Mouse (Mus musculus) kidney, postnatal 4 days (tissue): Measurements from ENCODE around the gene Aqr.

Experiments
- DNase-seq, 2 experiments: peaks; one replicate each; pipeline ENCODE4 v3.0.0; 2021; ENCODE audit warnings: mixed read lengths in 2 of 2

The Aqr gene

DNA sequence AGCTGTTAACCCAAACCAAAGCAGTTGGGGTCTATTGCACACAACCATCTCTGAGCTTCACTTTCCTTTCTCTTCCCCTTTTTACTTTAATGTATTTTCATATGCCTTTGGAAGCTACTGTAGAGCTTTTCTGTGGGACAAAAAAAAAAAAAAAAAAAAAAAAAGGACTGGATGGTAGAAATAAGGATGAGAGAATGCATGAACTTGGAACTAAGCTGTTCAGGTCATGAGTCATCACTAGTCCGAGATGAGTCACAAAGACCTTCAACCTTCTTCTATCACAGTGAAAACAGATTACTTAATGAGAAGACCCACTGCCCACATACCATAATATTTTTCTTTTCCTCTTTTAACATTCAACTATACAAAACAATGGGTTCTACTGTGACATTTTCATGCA, 127.2 kb downstream of the Aqr start:
- DNase-seq, result no peak

DNA sequence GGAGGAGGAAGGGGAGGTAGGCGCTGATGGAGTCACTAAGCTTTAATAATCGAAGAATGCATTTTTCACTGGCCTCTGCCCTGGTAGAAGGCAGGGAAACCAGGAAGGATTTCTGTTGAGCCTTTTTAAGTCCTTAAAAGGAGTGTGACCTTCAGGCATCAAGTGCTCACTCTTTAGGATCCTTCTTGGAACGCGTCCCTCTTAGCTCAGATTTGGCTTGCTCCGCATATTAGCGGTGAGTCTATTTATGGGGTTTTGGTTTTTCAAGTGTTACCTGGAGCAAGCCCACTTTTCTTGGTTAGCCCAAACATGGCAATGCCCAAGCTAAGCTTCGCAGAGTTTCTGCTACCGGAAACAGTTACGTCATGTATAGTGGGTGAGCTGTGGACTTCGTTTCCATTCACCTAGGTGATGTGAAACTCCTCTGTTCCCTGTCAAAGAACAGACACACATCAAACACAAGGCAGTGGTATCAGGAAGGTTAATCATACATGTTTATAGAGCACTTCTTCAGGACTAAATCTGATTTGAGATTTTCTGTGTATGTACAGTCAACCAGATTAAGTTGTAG, 128.5 kb downstream of the Aqr start:
- no peak for DNase-seq

DNA sequence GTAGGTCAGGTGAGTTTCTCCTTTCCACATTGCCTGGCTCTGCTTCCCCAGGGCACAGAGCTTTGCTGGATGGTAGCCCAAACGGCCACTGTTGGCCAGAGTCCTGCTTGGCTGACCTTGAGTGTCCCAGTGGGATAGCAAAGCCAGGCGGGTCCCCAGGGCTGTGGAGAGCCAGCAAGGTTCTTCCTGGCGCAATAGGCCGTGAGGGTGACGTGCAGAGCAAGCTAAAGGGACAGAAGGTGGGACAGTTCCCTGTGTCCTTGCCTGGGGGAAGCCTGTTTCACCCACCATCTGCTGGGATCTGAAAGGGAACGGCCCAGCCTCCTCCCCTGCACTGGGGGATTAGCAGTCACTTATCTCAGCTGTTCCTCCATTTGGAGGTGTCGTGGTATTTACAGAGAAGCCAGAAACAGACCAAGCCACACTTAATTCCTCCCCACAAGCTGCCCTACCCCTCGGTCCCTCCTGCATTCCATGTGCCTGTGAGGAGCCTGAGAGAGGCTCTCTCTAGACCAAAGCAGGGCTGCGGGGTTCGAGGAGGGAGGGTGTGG, 129.4 kb downstream of the Aqr start:
- DNase-seq, result peak in 1 of 2 experiments; percentile 4

DNA sequence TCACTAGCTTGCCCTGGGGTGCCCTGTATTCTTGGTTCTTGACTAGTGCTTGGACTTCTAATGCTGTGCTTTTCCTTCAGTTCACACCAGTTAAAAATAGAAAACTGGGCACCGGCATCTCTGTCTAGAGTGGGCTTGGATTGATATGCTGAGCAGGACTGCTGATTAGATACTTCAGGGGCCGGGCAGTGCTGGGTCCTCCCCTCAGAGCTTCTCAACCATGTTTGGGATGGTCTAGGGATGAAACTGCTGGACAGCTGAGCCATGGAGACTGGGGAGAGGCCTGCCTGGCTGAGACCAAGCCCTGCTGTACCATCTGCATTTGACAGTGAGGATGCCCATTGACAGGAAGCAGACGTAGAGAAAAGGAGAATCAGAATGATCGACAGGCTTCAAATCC, 132.7 kb downstream of the Aqr start:
- no peak for DNase-seq

DNA sequence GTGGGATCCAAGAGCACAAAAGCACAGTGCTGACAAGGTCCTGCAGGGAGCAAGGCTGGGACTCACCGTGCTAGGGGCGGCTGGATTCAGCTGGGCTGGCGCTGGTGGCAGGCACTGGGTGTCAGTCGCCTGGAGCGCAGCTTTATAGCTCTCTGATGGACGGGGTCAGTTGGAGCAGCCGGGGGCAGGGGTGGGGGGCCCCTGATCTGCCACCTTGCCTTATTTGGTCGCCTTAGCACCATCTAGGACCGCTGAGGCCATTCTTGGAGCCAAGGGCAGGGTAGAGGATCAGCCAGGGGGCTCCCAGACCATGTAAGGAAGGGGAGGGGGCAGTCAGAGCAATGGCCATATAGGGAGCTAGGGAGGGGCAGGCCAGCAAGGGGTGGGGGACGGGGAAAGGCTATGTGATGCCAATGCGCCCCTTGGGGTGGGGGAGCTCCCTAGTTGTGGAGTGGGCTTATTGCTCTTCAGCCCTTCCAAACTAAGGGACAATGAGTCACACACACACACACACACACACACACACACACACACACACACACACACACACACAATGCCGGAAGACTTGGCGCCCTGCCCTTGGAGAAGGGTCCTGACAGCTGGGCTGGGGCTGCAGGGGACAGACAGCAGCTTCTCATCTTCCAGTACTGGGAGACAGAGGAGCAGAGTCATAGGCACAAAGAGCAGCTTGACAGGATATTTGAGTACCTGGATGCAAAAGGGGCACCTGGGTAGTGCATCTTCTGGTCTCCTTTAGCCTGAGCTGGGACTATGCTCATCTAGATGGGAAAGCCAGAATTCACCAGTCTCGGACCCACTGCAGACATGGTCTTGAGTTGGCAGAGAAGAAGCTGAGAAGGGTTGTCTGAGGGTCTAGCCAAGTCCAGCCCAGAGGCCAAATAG, 133.9 kb downstream of the Aqr start, which contains the start of gene Actc1:
Actc1 (minus strand) TSS at position 853 of the 903 bp plus-strand sequence.
- DNase-seq, result peak; percentile 11 to 13

DNA sequence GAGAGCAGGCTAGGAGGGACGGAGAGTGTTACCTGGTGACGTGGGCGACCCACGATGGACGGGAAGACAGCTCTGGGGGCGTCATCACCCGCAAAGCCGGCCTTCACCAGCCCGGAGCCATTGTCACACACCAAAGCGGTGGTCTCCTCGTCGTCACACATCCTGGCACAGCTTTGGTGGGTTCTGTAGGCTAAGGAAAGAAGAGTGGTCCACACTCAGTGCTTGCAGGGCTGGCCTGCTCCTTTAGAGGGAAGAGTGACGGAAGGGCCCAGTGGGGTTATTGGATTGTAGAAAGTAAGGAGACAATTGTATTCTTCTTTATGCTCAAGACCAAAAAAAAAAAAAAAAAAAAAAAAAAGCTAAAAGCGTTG, 135.0 kb downstream of the Aqr start:
- DNase-seq, result no peak
